Mouse (Mus musculus): ENCODE measurements around the gene Ankrd45. TPM values are rescaled to one million over a fixed set of nuclear protein-coding genes. Genes with fewer than 3 reads are reported as not detected.

Ankrd45 gene
- polyA plus RNA-seq, 1 experiment: 1.1 TPM

- TF ChIP-seq REST (IDR thresholded peaks at IDR 0.05; ENCODE audit: insufficient read depth, insufficient read length): no peak
- TF ChIP-seq TCF12 (IDR thresholded peaks at IDR 0.05; ENCODE audit: insufficient read depth, poor library complexity, severe bottlenecking): no peak
- no peak for TF ChIP-seq CEBPB (IDR thresholded peaks at IDR 0.05; ENCODE audit: insufficient read depth, poor library complexity, severe bottlenecking)
- no peak for TF ChIP-seq MYOG (IDR thresholded peaks at IDR 0.05; ENCODE audit: control insufficient read depth in 1 of 3, insufficient read depth in 1 of 3, insufficient read length in 2 of 3, low read depth in 2 of 3)
- TF ChIP-seq MYOD1 (IDR thresholded peaks at IDR 0.05; ENCODE audit: control insufficient read depth in 1 of 3, insufficient read length in 2 of 3, low read depth in 2 of 3): no peak
- TF ChIP-seq E2F4 (IDR thresholded peaks at IDR 0.05; ENCODE audit: insufficient read depth): no peak
- TF ChIP-seq SRF (IDR thresholded peaks at IDR 0.05; ENCODE audit: control insufficient read depth, insufficient read length, low read depth): no peak
- no peak for TF ChIP-seq MAX (IDR thresholded peaks at IDR 0.05; ENCODE audit: low read depth)
- TF ChIP-seq POLR2AphosphoS2 (IDR thresholded peaks at IDR 0.05; ENCODE audit: insufficient read length, low read depth): no peak
- TF ChIP-seq USF1 (IDR thresholded peaks at IDR 0.05; ENCODE audit: low read depth): no peak
Observed at GRCm38 (mm10) chr1:161180674-161181073, 38.2 kb downstream of the Ankrd45 start.

GRCm38 (mm10) chr1:161182386-161182785 is 39.9 kb downstream of the Ankrd45 start:
- no peak overlapping the region for H3ac ChIP-seq (ENCODE audit: control insufficient read depth, insufficient read length)

More at GRCm38 (mm10) chr1:161180674-161181073, 38.2 kb downstream of the Ankrd45 start:
- Histone ChIP-seq H3K27me3 (ENCODE audit: control insufficient read depth, insufficient read depth, insufficient read length) (no peaks in the 10 kb centered on the region), H3K4me3 (no peak overlapping the region), H3ac (ENCODE audit: control insufficient read depth, insufficient read length) (no peak overlapping the region), H3K79me2 (ENCODE audit: control insufficient read depth, insufficient read depth) (no peaks in the 10 kb centered on the region), H3K4me2 (ENCODE audit: low read depth) (no peak overlapping the region), H3K36me3 (ENCODE audit: control insufficient read depth, insufficient read depth) (no peaks in the 10 kb centered on the region)

GRCm38 (mm10) chr1:161183677-161184076 is 41.2 kb downstream of the Ankrd45 start:
- Histone ChIP-seq H3K79me2 (ENCODE audit: control insufficient read depth, insufficient read depth) (no peaks in the 10 kb centered on the region), H3K27me3 (ENCODE audit: control insufficient read depth, insufficient read depth, insufficient read length) (no peaks in the 10 kb centered on the region), H3K36me3 (ENCODE audit: control insufficient read depth, insufficient read depth) (no peaks in the 10 kb centered on the region), H3ac (ENCODE audit: control insufficient read depth, insufficient read length) (no peak overlapping the region), H3K4me2 (ENCODE audit: low read depth) (peak overlapping the region; percentile 63), H3K4me3 (no peak overlapping the region)
- TF ChIP-seq POLR2A (IDR thresholded peaks at IDR 0.05; ENCODE audit: insufficient read length, low read depth): no peak
- TF ChIP-seq MAX (IDR thresholded peaks at IDR 0.05; ENCODE audit: low read depth): no peak
- no peak for TF ChIP-seq TCF12 (IDR thresholded peaks at IDR 0.05; ENCODE audit: insufficient read depth, poor library complexity, severe bottlenecking)
- no peak for TF ChIP-seq CEBPB (IDR thresholded peaks at IDR 0.05; ENCODE audit: insufficient read depth, poor library complexity, severe bottlenecking)
- no peak for TF ChIP-seq USF1 (IDR thresholded peaks at IDR 0.05; ENCODE audit: low read depth)
- no peak for TF ChIP-seq MYOG (IDR thresholded peaks at IDR 0.05; ENCODE audit: control insufficient read depth in 1 of 3, insufficient read depth in 1 of 3, insufficient read length in 2 of 3, low read depth in 2 of 3)
- no peak for TF ChIP-seq REST (IDR thresholded peaks at IDR 0.05; ENCODE audit: insufficient read depth, insufficient read length)
- no peak for TF ChIP-seq MYOD1 (IDR thresholded peaks at IDR 0.05; ENCODE audit: control insufficient read depth in 1 of 3, insufficient read length in 2 of 3, low read depth in 2 of 3)
- TF ChIP-seq TCF3 (IDR thresholded peaks at IDR 0.05; ENCODE audit: insufficient read length, low read depth): no peak
- no peak for TF ChIP-seq POLR2AphosphoS2 (IDR thresholded peaks at IDR 0.05; ENCODE audit: insufficient read length, low read depth)
- TF ChIP-seq SRF (IDR thresholded peaks at IDR 0.05; ENCODE audit: control insufficient read depth, insufficient read length, low read depth): no peak
- no peak for TF ChIP-seq E2F4 (IDR thresholded peaks at IDR 0.05; ENCODE audit: insufficient read depth)

More at GRCm38 (mm10) chr1:161182386-161182785, 39.9 kb downstream of the Ankrd45 start:
- Histone ChIP-seq H3K27me3 (ENCODE audit: control insufficient read depth, insufficient read depth, insufficient read length) (no peaks in the 10 kb centered on the region), H3K4me3 (no peak overlapping the region), H3K4me2 (ENCODE audit: low read depth) (no peak overlapping the region), H3K36me3 (ENCODE audit: control insufficient read depth, insufficient read depth) (no peaks in the 10 kb centered on the region), H3K79me2 (ENCODE audit: control insufficient read depth, insufficient read depth) (no peaks in the 10 kb centered on the region)
- TF ChIP-seq POLR2A (IDR thresholded peaks at IDR 0.05; ENCODE audit: insufficient read length, low read depth): no peak
- no peak for TF ChIP-seq SRF (IDR thresholded peaks at IDR 0.05; ENCODE audit: control insufficient read depth, insufficient read length, low read depth)
- no peak for TF ChIP-seq TCF12 (IDR thresholded peaks at IDR 0.05; ENCODE audit: insufficient read depth, poor library complexity, severe bottlenecking)
- TF ChIP-seq REST (IDR thresholded peaks at IDR 0.05; ENCODE audit: insufficient read depth, insufficient read length): no peak
- no peak for TF ChIP-seq POLR2AphosphoS2 (IDR thresholded peaks at IDR 0.05; ENCODE audit: insufficient read length, low read depth)

- TF ChIP-seq USF1 (IDR thresholded peaks at IDR 0.05; ENCODE audit: low read depth): no peak
- no peak for TF ChIP-seq TCF3 (IDR thresholded peaks at IDR 0.05; ENCODE audit: insufficient read length, low read depth)
- TF ChIP-seq TCF12 (IDR thresholded peaks at IDR 0.05; ENCODE audit: insufficient read depth, poor library complexity, severe bottlenecking): no peak
- no peak for TF ChIP-seq POLR2A (IDR thresholded peaks at IDR 0.05; ENCODE audit: insufficient read length, low read depth)
- no peak for TF ChIP-seq MYOG (IDR thresholded peaks at IDR 0.05; ENCODE audit: control insufficient read depth in 1 of 3, insufficient read depth in 1 of 3, insufficient read length in 2 of 3, low read depth in 2 of 3)
- no peak for TF ChIP-seq MYOD1 (IDR thresholded peaks at IDR 0.05; ENCODE audit: control insufficient read depth in 1 of 3, insufficient read length in 2 of 3, low read depth in 2 of 3)
- no peak for TF ChIP-seq POLR2AphosphoS2 (IDR thresholded peaks at IDR 0.05; ENCODE audit: insufficient read length, low read depth)
- no peak for TF ChIP-seq MAX (IDR thresholded peaks at IDR 0.05; ENCODE audit: low read depth)
- TF ChIP-seq SRF (IDR thresholded peaks at IDR 0.05; ENCODE audit: control insufficient read depth, insufficient read length, low read depth): no peak
- TF ChIP-seq CEBPB (IDR thresholded peaks at IDR 0.05; ENCODE audit: insufficient read depth, poor library complexity, severe bottlenecking): no peak
- TF ChIP-seq E2F4 (IDR thresholded peaks at IDR 0.05; ENCODE audit: insufficient read depth): no peak
- TF ChIP-seq REST (IDR thresholded peaks at IDR 0.05; ENCODE audit: insufficient read depth, insufficient read length): no peak
- Histone ChIP-seq H3K36me3 (ENCODE audit: control insufficient read depth, insufficient read depth) (no peaks in the 10 kb centered on the region), H3ac (ENCODE audit: control insufficient read depth, insufficient read length) (no peak overlapping the region), H3K27me3 (ENCODE audit: control insufficient read depth, insufficient read depth, insufficient read length) (no peaks in the 10 kb centered on the region), H3K4me3 (no peak overlapping the region), H3K79me2 (ENCODE audit: control insufficient read depth, insufficient read depth) (no peaks in the 10 kb centered on the region), H3K4me2 (ENCODE audit: low read depth) (no peak overlapping the region)
Observed at GRCm38 (mm10) chr1:161185431-161185830, 42.9 kb downstream of the Ankrd45 start.

All from myocyte (in vitro differentiated cells).